ENCODE assay signal across 8 mouse cellular contexts in the genomic region with DNA sequence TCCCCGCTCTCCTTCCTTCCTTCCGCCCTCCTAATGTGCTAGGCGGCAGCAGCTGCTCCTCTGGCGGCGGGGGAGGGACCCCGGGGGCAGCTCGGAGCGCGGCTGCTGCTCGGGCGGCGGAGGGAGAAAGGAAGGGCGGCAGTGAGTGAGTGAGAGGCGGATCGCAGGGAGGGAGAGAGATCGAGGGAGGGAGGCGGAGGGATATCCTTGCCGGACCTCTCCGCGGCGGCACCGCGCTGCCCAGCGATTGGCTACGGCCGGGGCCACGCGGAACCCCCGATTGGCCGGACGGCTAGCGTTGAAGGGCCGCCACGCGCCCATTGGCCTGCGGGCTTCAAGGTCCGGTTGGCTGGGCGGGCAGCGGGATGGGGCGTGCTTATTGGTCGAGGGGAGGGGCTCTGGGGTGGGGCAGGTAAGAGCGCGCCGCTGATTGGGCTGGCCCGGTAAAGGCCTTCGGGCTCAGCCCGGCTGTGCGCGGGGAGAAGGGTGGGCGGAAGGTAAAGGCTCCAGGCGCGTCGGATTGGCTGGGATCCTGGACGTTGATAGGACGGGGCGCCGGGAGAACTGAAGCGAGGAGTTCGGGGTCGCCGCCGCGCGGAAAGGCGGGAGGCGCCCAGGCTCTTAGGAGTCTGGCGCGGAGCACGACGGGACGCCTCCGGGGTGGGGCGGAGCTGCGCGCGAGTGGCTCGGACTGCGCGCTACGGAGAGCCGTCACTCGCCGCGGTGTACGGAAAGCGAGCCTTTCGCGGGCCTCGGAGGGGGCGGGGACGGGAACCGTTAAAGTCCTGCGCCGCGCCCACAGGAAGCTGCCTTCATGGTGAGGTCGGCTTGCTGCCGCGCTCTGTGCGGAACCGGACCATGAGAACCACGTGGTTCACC. TPM values are rescaled to one million over a fixed set of nuclear protein-coding genes. Genes with fewer than 3 reads are reported as not detected.
DNase-seq lines count a peak whose midpoint lies in the region; ATAC-seq and TF ChIP-seq lines count a peak whose summit lies in the region.

A gene (minus strand): TSS at position 118 of the 879 bp plus-strand sequence.

- peaks cover 8% of the 10 kb centered on the region; the same call in 1 of the 2 replicates for H3K4me1 ChIP-seq in hindbrain, postnatal 0 days (ENCODE audit: insufficient read depth, low read length)

- peaks cover 23% of the 10 kb centered on the region for H3K36me3 ChIP-seq in hindbrain, postnatal 0 days (ENCODE audit: insufficient read depth, low read length)

- no peaks in the 10 kb centered on the region for H3K9me3 ChIP-seq in hindbrain, postnatal 0 days (ENCODE audit: low read length)

- no peaks in the 10 kb centered on the region for H3K27me3 ChIP-seq in hindbrain, postnatal 0 days (ENCODE audit: insufficient read depth, low read length)

- peak; percentile 100 for DNase-seq in ZHBTc4 (ENCODE audit: low read depth, low spot score)
- DNase-seq in gastrocnemius, adult 2 months: peak; percentile 100
- peak; percentile 100 for DNase-seq in hindbrain, postnatal 0 days (ENCODE audit: low spot score)
- peak; percentile 99 for DNase-seq in left cerebral cortex, adult 2 months (ENCODE audit: extremely low spot score in 1 of 2, low spot score in 2 of 2)
- DNase-seq in right cerebral cortex, adult 2 months (ENCODE audit: low spot score in 2 of 2): peak; percentile 97
- DNase-seq in urinary bladder, postnatal 14 days (ENCODE audit: low spot score): peak; percentile 99

- peak; percentile 70 for ATAC-seq in common myeloid progenitor, adult 5-6 weeks (replicated peaks; ENCODE audit: low read depth, poor library complexity, severe bottlenecking)
- ATAC-seq in hindbrain, postnatal 0 days: peak; percentile 98
- peak; percentile 80 for ATAC-seq in megakaryocyte, adult 5-6 weeks (ENCODE audit: poor library complexity, severe bottlenecking)

- under 1% methylated on average over 88 of the region's 101 CpGs for WGBS in hindbrain, postnatal 0 days

- H3K9ac ChIP-seq in hindbrain, postnatal 0 days (replicated peaks; ENCODE audit: low read length): peak within 1 kb of the TSS; percentile 76

- intact Hi-C loops in gastrocnemius, adult 2 months (cut with DNase I): loop anchor here (5.0 kb wide), 1 partner anchor 124 kb away; no protein-coding TSS in a partner anchor
- intact Hi-C loops in left cerebral cortex, adult 2 months (cut with DNase I): loop anchor here (5.0 kb wide), 1 partner anchor 129 kb away; a partner anchor contains a TSS

- peak within 1 kb of the TSS; percentile 83 for H3K4me2 ChIP-seq in hindbrain, postnatal 0 days (ENCODE audit: low read depth, low read length)

- H3K4me3 ChIP-seq in gastrocnemius, adult 2 months: peak within 1 kb of the TSS; percentile 97
- H3K4me3 ChIP-seq in hindbrain, postnatal 0 days (ENCODE audit: low read length): peak within 1 kb of the TSS; percentile 73
- H3K4me3 ChIP-seq in left cerebral cortex, adult 2 months: peak within 1 kb of the TSS; percentile 92

- no peak for TF ChIP-seq CTCF in gastrocnemius, adult 2 months (IDR thresholded peaks at IDR 0.05)
- TF ChIP-seq CTCF in hindbrain, postnatal 0 days (IDR thresholded peaks at IDR 0.05; ENCODE audit: low read depth): no peak
- TF ChIP-seq CTCF in left cerebral cortex, adult 2 months (IDR thresholded peaks at IDR 0.05): no peak

- peak within 1 kb of the TSS; percentile 98 for H3K27ac ChIP-seq in gastrocnemius, adult 2 months
- peak within 1 kb of the TSS; percentile 91 for H3K27ac ChIP-seq in hindbrain, postnatal 0 days
- H3K27ac ChIP-seq in left cerebral cortex, adult 2 months: peak within 1 kb of the TSS; percentile 95

RNA-seq across cellular contexts. Expression of the gene that starts here (rescaled TPM):
- total RNA-seq in common myeloid progenitor, adult 5-6 weeks (2017): 350 and 405 TPM in 2 replicates
- total RNA-seq in gastrocnemius, adult 2 months (2021): 10 to 100 TPM; 49.2 to 58.9 TPM
- total RNA-seq in hindbrain, postnatal 0 days (2014; rRNA removed): 97.9 and 100 TPM in 2 replicates
- 26.1 and 26.9 TPM in 2 replicates for polyA plus RNA-seq in hindbrain, postnatal 0 days (2015; fragmentation: Nextera tagmentation; extraction: Ambion mirVana)
- 100 to 1,000 TPM; 108 to 120 TPM for total RNA-seq in left cerebral cortex, adult 2 months (2021)
- 86.9 and 93.7 TPM in 2 replicates for total RNA-seq in megakaryocyte, adult 5-6 weeks (2015)
- 196 and 233 TPM in 2 replicates for total RNA-seq in megakaryocyte, adult 5-6 weeks (2017)

Comparison
In these comparisons a context has a peak if more than half of its experiments do, and no peak if none do; other contexts are left out.
1. Peak in every context shown above with its lines: DNase-seq, ATAC-seq, H3K4me3 ChIP-seq and H3K27ac ChIP-seq.